Mouse (Mus musculus): ENCODE measurements around the gene Ccdc97. TPM values are rescaled to one million over a fixed set of nuclear protein-coding genes. Genes with fewer than 3 reads are reported as not detected.

Ccdc97 gene
- polyA plus RNA-seq, 1 experiment = 80.5 TPM

DNA sequence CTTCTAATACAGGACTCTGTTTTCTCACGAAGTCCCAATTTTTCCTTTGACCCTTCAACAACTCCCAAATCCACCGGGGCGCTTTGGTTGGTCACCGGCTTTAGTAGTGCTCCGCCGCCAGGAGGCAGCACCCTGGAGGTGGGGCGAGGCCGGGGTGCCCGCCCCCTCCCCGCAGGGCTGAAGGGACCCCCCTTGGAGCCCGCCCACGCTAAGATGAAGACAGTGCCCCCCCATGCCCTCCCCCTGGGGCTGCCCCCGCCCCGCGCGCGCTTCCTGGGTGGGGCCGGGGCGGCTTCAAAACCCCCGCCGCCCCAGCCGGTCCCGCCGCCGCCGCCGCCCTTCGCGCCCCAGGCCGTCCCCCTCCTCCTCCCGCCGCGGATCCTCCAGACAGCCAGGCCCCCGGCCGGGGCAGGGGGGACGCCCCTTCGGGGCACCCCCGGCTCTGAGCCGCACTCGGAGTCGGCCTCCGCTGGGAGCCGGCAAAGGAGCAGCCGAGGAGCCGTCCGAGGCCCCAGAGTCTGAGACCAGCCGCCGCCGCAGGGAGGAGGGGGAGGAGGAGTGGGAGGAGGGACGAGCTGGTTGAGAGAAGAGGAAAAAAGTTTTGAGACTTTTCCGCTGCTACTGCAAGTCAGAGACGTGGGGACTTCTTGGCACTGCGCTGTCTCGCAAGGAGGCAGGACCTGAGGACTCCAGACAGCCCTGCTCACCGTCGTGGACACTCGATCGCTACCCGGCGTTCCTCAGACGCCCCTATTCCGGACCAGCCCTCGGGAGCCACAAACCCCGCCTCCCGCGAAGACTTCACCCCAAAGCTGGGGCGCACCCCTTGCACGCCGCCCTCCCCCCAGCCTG lies 32.0 kb downstream of the Ccdc97 start, which contains the start of gene Tgfb1:
TSS of gene Tgfb1 (plus strand) at position 323 of the 852 bp plus-strand sequence.
- TF ChIP-seq POLR2A (IDR thresholded peaks at IDR 0.05; ENCODE audit: borderline replicate concordance, extremely low read depth, insufficient read depth, insufficient read length, poor library complexity, severe bottlenecking) (no peak), CTCF (IDR thresholded peaks at IDR 0.05; ENCODE audit: borderline replicate concordance, extremely low read depth, insufficient read depth, insufficient read length) (peak; percentile 52; the same call in 1 of the 2 replicates)
- peak; percentile 54 for DNase-seq (ENCODE audit: low read depth)

DNA sequence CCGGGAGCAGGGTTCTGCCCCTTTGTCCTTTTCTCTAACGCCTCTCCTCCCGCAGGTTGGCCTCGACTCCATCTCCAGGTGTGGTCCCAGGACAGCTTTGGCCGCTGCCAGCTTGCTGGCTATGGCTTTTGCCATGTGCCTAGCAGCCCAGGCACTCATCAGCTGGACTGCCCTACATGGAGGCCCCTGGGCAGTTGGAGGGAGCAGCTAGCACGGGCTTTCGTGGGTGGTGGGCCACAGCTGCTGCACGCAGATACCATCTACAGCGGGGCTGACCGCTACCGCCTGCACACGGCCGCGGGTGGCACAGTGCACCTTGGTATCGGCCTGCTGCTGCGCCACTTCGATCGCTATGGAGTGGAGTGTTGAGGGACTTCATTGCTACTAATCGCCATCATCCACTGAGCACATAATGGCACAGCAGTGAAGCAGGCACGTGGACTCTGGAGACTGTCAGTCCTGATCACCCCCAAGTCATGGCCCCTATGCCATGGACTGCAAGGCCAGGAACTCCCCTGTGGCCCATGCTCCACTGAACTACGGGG lies 32.9 kb downstream of the Ccdc97 start:
- TF ChIP-seq CTCF (IDR thresholded peaks at IDR 0.05; ENCODE audit: borderline replicate concordance, extremely low read depth, insufficient read depth, insufficient read length) (no peak), POLR2A (IDR thresholded peaks at IDR 0.05; ENCODE audit: borderline replicate concordance, extremely low read depth, insufficient read depth, insufficient read length, poor library complexity, severe bottlenecking) (no peak)
- DNase-seq (ENCODE audit: low read depth) = no peak

DNA sequence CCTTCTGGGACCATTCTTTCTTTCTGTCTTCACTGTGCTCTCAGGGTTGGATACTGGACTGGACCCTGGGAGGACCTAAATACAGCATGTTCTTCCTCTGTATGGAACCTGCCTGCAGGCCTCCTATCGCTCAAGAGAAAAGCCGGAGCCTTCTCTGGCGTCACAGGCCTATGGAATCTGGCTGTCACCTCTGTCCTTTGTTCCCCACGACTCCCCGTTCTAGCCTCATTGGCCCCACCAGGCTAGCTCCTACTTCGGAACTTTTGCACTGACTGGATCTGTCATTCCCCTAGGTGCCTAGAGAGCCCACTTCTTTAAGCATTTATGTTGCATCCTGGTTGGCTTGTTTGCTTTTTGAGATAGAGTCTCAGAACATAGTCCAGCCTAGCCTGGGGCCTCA lies 34.2 kb downstream of the Ccdc97 start:
- TF ChIP-seq POLR2A (IDR thresholded peaks at IDR 0.05; ENCODE audit: borderline replicate concordance, extremely low read depth, insufficient read depth, insufficient read length, poor library complexity, severe bottlenecking) (no peak), CTCF (IDR thresholded peaks at IDR 0.05; ENCODE audit: borderline replicate concordance, extremely low read depth, insufficient read depth, insufficient read length) (no peak)
- DNase-seq (ENCODE audit: low read depth) = no peak

DNA sequence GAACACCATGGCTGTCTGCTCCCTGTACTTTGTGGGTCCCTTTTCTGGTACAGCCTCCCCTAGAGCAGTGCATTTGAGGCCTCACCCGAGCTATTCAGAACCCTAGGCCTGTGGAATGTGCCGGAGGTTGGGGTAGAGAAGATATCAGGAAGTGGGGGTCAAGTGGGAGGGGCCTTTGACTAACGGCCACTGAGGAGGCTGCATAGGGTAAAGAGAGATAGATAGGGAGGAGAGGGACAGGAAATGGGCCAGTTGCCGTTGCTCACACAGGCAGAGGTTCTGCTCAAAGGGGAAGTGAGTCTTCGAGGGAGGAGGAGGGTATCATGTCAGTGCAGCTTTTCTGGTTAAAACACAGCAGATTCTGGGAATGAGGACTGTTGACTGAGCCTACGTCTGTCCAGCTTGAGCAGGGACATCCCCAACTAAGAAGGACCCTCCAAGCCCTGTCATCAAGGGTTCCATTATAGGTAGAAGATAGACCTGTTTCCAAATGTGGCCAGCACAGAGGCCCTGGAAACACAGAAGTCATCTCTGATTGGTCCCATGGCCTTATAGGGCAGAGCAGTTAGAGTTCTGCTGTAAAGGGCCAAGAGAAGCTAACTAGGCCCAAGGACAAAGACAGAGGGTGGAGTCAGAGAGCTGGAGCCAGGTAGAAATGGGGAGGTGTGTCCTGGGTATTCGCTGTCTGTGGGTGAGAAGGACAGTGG lies 35.3 kb downstream of the Ccdc97 start:
- TF ChIP-seq POLR2A (IDR thresholded peaks at IDR 0.05; ENCODE audit: borderline replicate concordance, extremely low read depth, insufficient read depth, insufficient read length, poor library complexity, severe bottlenecking) (no peak), CTCF (IDR thresholded peaks at IDR 0.05; ENCODE audit: borderline replicate concordance, extremely low read depth, insufficient read depth, insufficient read length) (no peak)
- no peak for DNase-seq (ENCODE audit: low read depth)

DNA sequence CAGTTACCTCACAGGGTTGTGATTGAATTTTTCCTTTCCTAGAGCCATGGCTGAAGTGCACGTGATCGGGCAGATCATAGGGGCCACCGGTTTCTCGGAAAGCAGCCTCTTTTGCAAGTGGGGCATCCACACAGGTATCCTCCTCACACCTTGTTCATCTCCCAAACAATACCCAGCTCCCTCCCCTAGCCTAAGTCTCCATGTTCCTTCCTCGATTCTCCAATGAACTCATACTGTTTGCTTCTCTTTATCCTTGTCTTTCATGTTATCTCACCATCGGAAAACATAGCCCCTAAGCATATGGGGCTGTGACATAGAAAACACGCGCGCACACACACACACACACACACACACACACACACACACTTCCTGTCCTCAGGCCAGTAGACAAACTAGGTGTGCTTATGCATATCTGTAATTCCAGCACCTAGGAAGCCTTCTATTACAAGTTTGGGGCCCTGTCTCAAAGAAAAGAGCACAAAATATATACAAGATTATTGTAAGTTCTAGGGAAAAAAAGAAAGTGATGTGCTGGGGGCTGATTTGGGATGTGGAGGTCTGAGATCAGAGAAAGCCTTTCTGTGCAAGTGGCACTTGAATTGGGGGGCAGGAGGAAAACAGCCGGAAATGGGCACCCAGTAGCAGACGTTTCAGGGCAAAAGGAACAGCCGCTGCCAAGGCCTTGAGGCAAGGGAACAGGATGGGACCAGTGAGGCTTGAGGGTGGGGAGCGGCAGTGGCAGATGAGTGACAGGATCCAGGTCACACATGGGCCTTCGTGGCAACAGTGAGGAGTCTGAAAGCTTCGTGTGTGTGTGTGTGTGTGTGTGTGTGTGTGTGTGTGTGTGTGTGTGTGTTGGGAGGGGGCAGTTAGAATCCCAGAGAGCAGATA lies 37.3 kb downstream of the Ccdc97 start:
- TF ChIP-seq POLR2A (IDR thresholded peaks at IDR 0.05; ENCODE audit: borderline replicate concordance, extremely low read depth, insufficient read depth, insufficient read length, poor library complexity, severe bottlenecking) = no peak
- TF ChIP-seq CTCF (IDR thresholded peaks at IDR 0.05; ENCODE audit: borderline replicate concordance, extremely low read depth, insufficient read depth, insufficient read length) = no peak
- no peak for DNase-seq (ENCODE audit: low read depth)

DNA sequence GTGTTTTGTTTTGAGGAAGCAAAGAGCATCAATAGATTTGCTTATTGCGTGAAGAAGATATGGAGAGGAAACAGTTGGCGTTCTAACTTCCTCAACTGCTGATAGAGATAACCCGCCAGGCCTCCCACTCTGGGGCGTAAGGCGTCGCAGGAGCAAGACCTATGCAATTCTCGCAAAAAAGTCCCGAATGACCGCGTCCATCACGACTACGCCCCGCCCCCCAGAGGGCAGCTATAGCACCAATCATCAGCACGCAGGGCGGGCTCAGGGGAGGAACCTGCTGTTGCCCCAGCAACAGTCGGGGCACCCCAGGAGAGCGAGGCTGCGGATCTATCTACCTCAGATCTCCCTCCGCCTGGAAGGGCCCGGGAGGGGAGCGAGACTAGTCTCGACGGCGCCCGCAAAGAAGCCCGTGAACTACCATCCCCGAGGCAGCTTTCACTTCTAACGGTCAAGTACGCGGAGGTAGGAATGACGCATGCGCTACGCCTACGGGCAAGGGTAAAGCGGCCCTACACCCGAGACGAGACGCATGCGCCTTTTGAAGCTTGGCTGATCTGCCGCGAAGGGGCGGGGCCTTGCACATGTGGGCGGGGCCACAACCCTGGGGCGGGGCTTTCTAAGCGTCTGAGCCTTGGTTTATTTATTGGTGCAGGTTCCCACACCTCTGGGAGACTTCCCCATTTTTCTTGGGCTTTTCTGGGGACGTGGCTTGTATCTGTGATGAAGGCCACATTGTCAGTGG lies 38.2 kb downstream of the Ccdc97 start, which contains the start of gene B9d2:
TSS of gene B9d2 (plus strand) at position 267 of the 745 bp plus-strand sequence.
- peak; percentile 39; the same call in 1 of the 2 replicates for TF ChIP-seq POLR2A (IDR thresholded peaks at IDR 0.05; ENCODE audit: borderline replicate concordance, extremely low read depth, insufficient read depth, insufficient read length, poor library complexity, severe bottlenecking)
- no peak for TF ChIP-seq CTCF (IDR thresholded peaks at IDR 0.05; ENCODE audit: borderline replicate concordance, extremely low read depth, insufficient read depth, insufficient read length)
- peak; percentile 97 for DNase-seq (ENCODE audit: low read depth)

DNA sequence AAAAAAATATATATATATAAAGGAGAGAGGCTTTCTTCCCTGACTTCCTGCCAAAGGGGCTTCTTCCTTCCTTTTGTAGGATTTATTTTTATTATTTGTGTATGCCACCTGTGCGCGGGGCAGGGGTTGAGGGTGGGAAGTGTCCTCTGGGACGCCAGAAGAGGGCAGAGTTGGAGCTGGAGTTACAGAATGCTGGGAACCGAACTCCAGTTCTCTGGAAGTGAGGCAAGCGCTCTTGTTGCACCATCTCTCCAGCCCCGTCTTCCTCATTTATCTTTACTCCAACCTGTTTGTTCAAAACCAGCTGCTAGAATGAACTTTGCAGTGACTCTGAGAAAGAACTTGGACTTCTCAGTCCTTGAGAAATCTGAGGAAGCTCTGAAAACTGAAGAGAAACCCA lies 38.9 kb downstream of the Ccdc97 start:
- TF ChIP-seq CTCF (IDR thresholded peaks at IDR 0.05; ENCODE audit: borderline replicate concordance, extremely low read depth, insufficient read depth, insufficient read length) (no peak), POLR2A (IDR thresholded peaks at IDR 0.05; ENCODE audit: borderline replicate concordance, extremely low read depth, insufficient read depth, insufficient read length, poor library complexity, severe bottlenecking) (no peak)
- no peak for DNase-seq (ENCODE audit: low read depth)

DNA sequence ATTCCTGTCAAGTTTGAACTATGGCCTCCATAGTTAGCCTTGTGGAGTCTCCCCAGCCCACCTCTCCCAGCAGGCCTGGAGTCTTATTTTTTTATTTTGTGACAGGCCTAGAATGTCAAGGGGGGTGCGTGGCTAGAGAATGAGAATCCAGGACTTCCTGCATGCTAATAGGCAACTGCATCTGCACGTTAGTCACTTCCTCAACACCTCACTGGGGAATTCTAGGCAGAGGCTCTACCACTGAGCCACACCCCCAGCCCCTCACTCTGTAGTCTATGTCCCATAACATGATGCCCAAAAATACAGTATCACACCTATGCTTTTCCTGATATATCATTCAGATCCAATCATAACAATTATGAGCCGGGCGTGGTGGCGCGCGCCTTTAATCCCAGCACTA lies 41.9 kb downstream of the Ccdc97 start:
- TF ChIP-seq CTCF (IDR thresholded peaks at IDR 0.05; ENCODE audit: borderline replicate concordance, extremely low read depth, insufficient read depth, insufficient read length) = no peak
- no peak for TF ChIP-seq POLR2A (IDR thresholded peaks at IDR 0.05; ENCODE audit: borderline replicate concordance, extremely low read depth, insufficient read depth, insufficient read length, poor library complexity, severe bottlenecking)
- no peak for DNase-seq (ENCODE audit: low read depth)

DNA sequence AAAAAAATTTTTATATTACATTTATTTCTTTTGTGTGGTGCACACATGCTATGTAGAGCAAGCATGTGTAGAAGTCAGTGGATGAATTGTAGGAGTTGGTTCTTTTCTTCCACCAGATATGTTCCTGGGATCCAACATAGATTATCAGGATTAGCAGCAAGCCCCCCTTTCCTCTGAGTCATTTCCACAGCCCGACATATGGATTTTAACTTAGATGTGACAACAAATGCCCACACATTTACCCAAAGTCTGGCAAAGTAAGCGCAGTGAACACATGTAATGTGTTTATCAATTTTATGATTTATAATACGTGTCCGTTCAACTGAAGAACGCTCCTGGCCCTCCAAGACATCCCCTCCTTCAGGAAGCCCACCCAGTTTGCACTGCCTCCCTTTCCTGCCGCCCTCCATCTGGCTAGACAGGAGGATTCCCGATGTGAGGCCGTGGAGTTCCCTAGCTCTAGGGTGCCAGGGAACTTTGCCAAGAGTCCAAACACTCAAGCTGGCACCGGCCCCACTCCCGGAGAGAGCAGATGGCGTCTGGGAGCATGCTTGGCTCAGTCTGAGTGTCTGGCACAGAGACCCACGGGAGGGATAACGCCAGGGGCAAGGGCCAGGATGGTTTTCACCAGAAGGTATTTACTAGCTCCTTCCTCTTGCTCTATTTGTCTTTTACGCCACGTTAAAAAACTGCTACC lies 42.7 kb downstream of the Ccdc97 start:
- TF ChIP-seq POLR2A (IDR thresholded peaks at IDR 0.05; ENCODE audit: borderline replicate concordance, extremely low read depth, insufficient read depth, insufficient read length, poor library complexity, severe bottlenecking) = no peak
- no peak for TF ChIP-seq CTCF (IDR thresholded peaks at IDR 0.05; ENCODE audit: borderline replicate concordance, extremely low read depth, insufficient read depth, insufficient read length)
- DNase-seq (ENCODE audit: low read depth) = peak; percentile 97

All from brain, embryonic 14.5 days (tissue).